Mouse (Mus musculus) heart, adult 10 weeks (tissue): ENCODE data around the gene Atp11a. TPM values are rescaled to one million over a fixed set of nuclear protein-coding genes. Genes with fewer than 3 reads are reported as not detected.

Source experiments
- polyA plus RNA-seq: library from polyadenylated mRNA; stranded (reverse); fragments of 350-450 nt; fragmentation: Illumina TruSeq; extraction: RNeasy Lipid Tissue Mini Kit (QIAGEN cat#74804); gene quantifications from one replicate; pipeline ENCODE4 v1.2.3, GENCODE M21; 2014; ENCODE audit warnings: low read depth, low replicate concordance

Gene Atp11a
- 59.2 TPM for polyA plus RNA-seq

DNA sequence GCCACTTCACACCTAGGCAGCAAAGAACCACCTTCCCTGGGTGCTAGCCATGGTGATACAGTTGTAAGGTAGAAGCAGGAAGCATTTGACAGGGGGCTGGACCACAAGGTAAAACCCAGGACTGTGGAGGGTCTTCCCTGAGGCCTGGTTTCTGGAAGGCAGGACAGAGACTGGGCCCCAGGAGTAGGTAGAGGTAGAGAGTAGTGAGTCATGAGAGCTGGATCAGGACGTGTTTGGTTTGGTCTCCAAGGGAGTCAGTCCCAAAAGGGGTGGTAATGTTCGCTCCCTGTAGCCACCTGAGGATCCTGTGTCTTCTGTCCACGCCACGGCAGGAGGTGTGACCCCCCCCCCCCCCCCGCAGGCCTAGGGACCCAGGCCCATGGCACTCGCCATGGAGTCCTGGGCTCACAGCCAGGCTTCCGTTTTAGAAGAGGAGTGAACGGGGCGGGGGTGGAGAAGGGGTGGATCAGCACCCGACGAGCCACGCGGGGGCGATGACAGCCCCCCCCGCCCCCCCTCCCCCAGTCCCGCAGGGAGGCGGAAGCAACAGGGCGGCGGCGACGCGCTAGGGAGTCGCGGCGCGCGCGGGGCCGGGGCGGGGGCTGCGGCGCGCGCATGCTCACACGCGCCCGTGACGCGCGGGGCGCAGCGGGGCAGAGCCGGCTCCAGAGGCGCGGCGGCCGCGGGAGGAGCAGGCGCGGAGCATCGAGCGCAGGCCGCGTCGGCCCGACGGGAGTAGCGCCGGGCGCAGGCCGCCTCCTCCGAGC, at the start of gene Atp11a:
Gene Atp11a, plus strand, starts transcription at position 624 of the 767 bp plus-strand sequence.

DNA sequence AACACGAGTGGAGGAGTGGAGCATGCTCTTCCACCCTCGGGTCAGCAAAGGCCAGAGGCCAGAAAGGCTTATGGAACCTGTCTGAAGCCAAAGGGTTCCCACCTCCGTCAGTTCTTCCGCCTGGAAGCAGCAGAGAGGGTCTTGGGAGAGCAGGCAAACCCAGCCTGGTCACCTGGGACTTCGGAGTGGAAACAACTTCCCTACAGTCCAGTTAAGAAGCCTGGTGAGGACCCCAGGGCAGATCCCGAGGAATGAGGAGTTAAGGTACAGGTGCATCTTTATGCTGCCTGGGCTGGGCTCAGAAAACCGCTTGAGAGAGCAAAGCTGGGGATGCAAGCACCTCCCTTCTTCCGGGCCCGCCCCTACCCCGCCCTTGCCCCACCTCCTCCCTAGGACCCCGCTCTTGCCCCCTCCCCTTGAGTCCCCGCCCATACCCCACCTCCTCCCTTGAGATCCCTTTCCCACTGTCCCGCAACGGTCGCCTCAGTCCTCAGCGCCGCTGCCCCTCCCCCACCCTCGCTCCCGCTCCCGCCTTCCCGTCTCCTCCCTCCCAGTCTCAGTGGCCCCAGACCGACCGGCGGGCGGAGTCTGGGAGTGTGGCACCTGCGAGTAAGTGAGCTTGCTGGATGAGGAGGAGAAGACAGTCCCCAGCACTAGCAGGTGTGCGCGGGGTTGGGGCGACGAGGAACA, 116.7 kb downstream of the Atp11a start, which contains the start of gene Mcf2l:
Gene Mcf2l, plus strand, starts transcription at position 450 of the 690 bp plus-strand sequence.

Other genes starting within 250 kb of the Atp11a start
- not detected for gene Spaca7, start 184.0 kb upstream of the Atp11a start, polyA plus RNA-seq
- 22.3 TPM for gene Tubgcp3, start 84.8 kb upstream of the Atp11a start, polyA plus RNA-seq
- 37.2 TPM for gene Mcf2l, start 116.8 kb downstream of the Atp11a start, polyA plus RNA-seq